Mouse (Mus musculus): Measurements from ENCODE around the gene Gcnt7.

- TF ChIP-seq POLR2A (IDR thresholded peaks at IDR 0.05; ENCODE audit: low read depth, low read length) (no peak), CTCF (IDR thresholded peaks at IDR 0.05; ENCODE audit: extremely low read depth, insufficient read depth, insufficient read length, insufficient replicate concordance) (no peak)
These were observed 12.8 kb downstream of the Gcnt7 start for GRCm38 (mm10) chr2:172445617-172446016.

All from spleen, adult 2 months (tissue).